Mouse (Mus musculus) forelimb bud, embryonic 11.5 days (tissue): ENCODE data around the gene Znhit1.

Experiments used
- DNase-seq: peaks from one replicate; pipeline ENCODE4 v3.0.0-alpha.2; 2012; ENCODE audit warnings: low read depth, low spot score

Gene Znhit1

GRCm38 (mm10) chr5:136987934-136988271 lies at the start of gene Znhit1:
Gene Znhit1 (minus strand): TSS chr5:136988021.
- no peak for DNase-seq

- DNase-seq: no peak
These were observed 48.4 kb upstream of the Znhit1 start for GRCm38 (mm10) chr5:137036211-137036610.

- peak; percentile 87 for DNase-seq
These were observed 44.8 kb upstream of the Znhit1 start for GRCm38 (mm10) chr5:137032641-137033074.

- no peak for DNase-seq
These were observed 44.2 kb upstream of the Znhit1 start for GRCm38 (mm10) chr5:137032033-137032421.

GRCm38 (mm10) chr5:137031076-137032032 lies 43.5 kb upstream of the Znhit1 start:
- no peak for DNase-seq

GRCm38 (mm10) chr5:137030416-137030810 lies 42.6 kb upstream of the Znhit1 start:
- DNase-seq: no peak

GRCm38 (mm10) chr5:137029643-137030415 lies 42.0 kb upstream of the Znhit1 start:
- DNase-seq: peak; percentile 95

- no peak for DNase-seq
These were observed 41.4 kb upstream of the Znhit1 start for GRCm38 (mm10) chr5:137029273-137029585.

GRCm38 (mm10) chr5:137028561-137029272 lies 40.9 kb upstream of the Znhit1 start:
- DNase-seq: no peak

GRCm38 (mm10) chr5:137026092-137026491 lies 38.3 kb upstream of the Znhit1 start, which contains the start of gene Vgf:
Gene Vgf (plus strand): TSS chr5:137026392.
- no peak for DNase-seq

- peak; percentile 57 for DNase-seq
These were observed 37.3 kb upstream of the Znhit1 start for GRCm38 (mm10) chr5:137025132-137025531.

GRCm38 (mm10) chr5:137024318-137024717 lies 36.5 kb upstream of the Znhit1 start:
- no peak for DNase-seq

GRCm38 (mm10) chr5:137015913-137016312 lies 28.1 kb upstream of the Znhit1 start:
- DNase-seq: no peak

GRCm38 (mm10) chr5:137012401-137012950 lies 24.7 kb upstream of the Znhit1 start:
- DNase-seq: no peak

GRCm38 (mm10) chr5:137009988-137010387 lies 22.2 kb upstream of the Znhit1 start:
- peak; percentile 29 for DNase-seq

GRCm38 (mm10) chr5:137007276-137007675 lies 19.5 kb upstream of the Znhit1 start:
- no peak for DNase-seq

- no peak for DNase-seq
These were observed 12.8 kb upstream of the Znhit1 start for GRCm38 (mm10) chr5:137000612-137001011.

- no peak for DNase-seq
These were observed 11.6 kb upstream of the Znhit1 start for GRCm38 (mm10) chr5:136999449-136999848.

- no peak for DNase-seq
These were observed 2.0 kb upstream of the Znhit1 start for GRCm38 (mm10) chr5:136989801-136990200.

- DNase-seq: no peak
These were observed 599 bp upstream of the Znhit1 start for GRCm38 (mm10) chr5:136988420-136988819.

GRCm38 (mm10) chr5:136987138-136987933 lies 485 bp downstream of the Znhit1 start:
- DNase-seq: peak; percentile 72
